Mouse (Mus musculus): Measurements from ENCODE around the gene Cmc1. TPM values are rescaled to one million over a fixed set of nuclear protein-coding genes. Genes with fewer than 3 reads are reported as not detected.
"Not testable (repeated sequence)": the region's sequence is repeated elsewhere in the genome, so short reads cannot be mapped to it uniquely, and the experiment has no call there.

Cmc1 gene
- polyA plus RNA-seq, 1 experiment from 2014 or later, result 44.3 TPM

DNA sequence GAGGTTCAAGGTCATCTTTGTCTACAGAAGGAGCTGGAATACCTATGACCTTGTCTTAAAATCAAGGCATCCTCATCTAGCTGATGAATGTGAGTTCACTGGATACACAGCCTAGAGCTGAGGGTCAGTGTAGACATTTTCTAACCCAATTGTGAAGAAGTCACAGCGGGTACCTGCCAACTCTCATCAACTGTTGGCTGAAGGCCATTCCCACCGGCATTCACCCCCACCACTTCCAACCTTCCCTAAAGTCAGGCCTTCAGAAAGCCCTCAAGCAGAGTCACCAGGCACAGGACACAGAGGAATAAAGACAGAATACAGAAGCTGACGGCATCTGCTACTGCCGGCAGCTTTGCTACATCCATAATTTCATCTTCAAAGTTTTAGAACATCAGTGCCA is 25.4 kb upstream of the Cmc1 start:
- Histone ChIP-seq H3K4me2 (no peak overlapping the region), H3K4me3 (no peak overlapping the region), H3K9me3 (replicated peaks) (peaks cover 6% of the 10 kb centered on the region), H3K4me1 (replicated peaks) (no peaks in the 10 kb centered on the region), H3K27ac (ENCODE audit: poor library complexity, severe bottlenecking) (no peak overlapping the region), H3K27me3 (replicated peaks) (no peaks in the 10 kb centered on the region), H3K9ac (no peak overlapping the region), H3K36me3 (no peaks in the 10 kb centered on the region)
- 75% methylated on average over 4 of the region's 4 CpGs for whole genome bisulfite sequencing
- no peak for ATAC-seq (ENCODE audit: insufficient number of reproducible peaks, low FRiP score)

DNA sequence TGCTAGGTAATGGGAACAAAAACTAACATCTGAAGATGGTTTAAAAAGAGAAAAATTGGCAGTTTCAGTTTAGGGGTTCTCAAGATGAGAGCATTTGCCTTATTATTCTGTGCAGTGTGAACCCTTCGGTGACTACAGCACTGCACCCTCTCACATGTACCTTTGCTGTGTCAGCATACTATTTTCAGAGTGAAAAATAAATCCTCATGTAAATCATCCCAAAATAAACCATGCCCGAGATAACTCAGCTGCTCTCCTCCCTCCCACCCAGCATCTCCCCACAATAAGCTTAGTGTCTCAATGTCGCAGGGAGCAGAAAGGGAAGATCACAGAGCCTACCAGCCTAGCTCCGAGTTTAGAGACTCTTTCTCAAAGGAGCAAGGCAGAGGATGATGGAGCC is 23.1 kb upstream of the Cmc1 start:
- Histone ChIP-seq H3K27me3 (replicated peaks) (no peaks in the 10 kb centered on the region), H3K4me2 (no peak overlapping the region), H3K4me3 (no peak overlapping the region), H3K36me3 (no peaks in the 10 kb centered on the region), H3K27ac (ENCODE audit: poor library complexity, severe bottlenecking) (no peak overlapping the region), H3K9me3 (replicated peaks) (peaks cover 6% of the 10 kb centered on the region), H3K4me1 (replicated peaks) (no peaks in the 10 kb centered on the region), H3K9ac (no peak overlapping the region)
- WGBS, result 77% methylated on average over 4 of the region's 4 CpGs
- ATAC-seq (ENCODE audit: insufficient number of reproducible peaks, low FRiP score), result no peak

DNA sequence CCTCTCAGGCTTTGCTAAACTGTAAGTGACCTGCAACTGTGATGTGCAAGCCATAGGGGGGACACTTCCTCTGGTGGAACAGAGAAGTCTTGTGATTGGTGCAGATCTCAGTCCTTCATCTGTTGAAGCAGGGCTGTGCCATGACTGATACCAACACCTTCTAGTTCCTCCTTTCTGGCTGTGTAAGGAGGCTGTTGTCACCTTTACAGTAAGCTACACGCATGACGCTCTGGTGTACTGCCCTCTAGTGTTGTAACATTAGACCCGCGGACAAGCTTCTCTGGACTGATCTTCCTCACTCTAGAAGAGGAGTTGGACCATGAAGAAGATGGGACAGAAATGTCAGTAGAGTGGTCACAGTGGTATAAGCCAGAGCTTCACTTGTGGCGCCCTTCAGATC is 18.6 kb upstream of the Cmc1 start:
- H3K4me3 ChIP-seq, result no peak overlapping the region
- H3K27me3 ChIP-seq (replicated peaks), result no peaks in the 10 kb centered on the region
- no peaks in the 10 kb centered on the region for H3K36me3 ChIP-seq
- H3K9ac ChIP-seq, result no peak overlapping the region
- 42% methylated on average over 5 of the region's 5 CpGs for WGBS
- H3K27ac ChIP-seq (ENCODE audit: poor library complexity, severe bottlenecking), result no peak overlapping the region
- no peaks in the 10 kb centered on the region for H3K4me1 ChIP-seq (replicated peaks)
- H3K4me2 ChIP-seq, result no peak overlapping the region
- H3K9me3 ChIP-seq (replicated peaks), result peaks cover 6% of the 10 kb centered on the region
- no peak for ATAC-seq (ENCODE audit: insufficient number of reproducible peaks, low FRiP score)

DNA sequence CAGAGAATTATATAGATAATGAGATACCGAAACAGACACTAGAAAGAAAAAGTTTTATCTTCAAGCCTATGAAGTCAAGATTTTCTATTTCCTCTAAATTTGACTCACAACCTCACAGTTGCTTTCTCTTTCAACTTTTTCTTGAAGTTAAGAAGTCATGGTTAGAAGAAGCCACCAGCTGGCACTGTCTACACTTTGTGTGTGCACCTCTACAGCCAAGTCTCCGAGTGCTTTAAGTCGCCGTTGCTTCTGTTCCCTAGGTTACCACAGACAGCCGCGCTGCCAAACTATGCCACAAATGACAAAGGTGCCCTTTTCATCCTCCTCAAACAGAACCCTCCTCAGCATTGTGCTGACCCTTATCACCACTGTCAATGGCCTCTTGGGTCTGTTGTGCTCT is 17.6 kb upstream of the Cmc1 start:
- Histone ChIP-seq H3K27ac (ENCODE audit: poor library complexity, severe bottlenecking) (no peak overlapping the region), H3K36me3 (no peaks in the 10 kb centered on the region), H3K4me3 (no peak overlapping the region), H3K9me3 (replicated peaks) (peaks cover 3% of the 10 kb centered on the region; the same call in 1 of the 2 replicates), H3K9ac (no peak overlapping the region), H3K27me3 (replicated peaks) (no peaks in the 10 kb centered on the region), H3K4me2 (no peak overlapping the region), H3K4me1 (replicated peaks) (no peaks in the 10 kb centered on the region)
- 81% methylated on average over 6 of the region's 6 CpGs for WGBS
- ATAC-seq (ENCODE audit: insufficient number of reproducible peaks, low FRiP score), result no peak

DNA sequence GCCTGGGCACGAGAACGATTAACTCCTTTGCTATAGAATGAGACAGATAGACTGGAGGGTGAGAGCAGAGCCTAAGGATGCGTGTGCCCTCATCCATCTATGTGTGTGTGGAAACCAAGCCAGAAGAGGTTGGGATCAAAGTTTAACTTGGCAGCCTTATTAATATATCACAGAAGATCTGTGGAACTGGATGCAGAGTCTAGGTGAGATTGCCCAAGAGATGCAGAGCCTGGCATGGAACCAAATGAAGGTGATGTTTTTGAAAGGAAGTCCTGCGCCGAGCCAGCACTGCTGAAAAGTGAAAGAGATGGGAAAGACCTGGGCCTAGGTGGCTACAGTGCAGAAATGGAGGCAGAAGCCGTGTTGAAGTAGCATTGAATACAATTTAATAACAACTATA is 11.6 kb upstream of the Cmc1 start:
- Histone ChIP-seq H3K4me3 (no peak overlapping the region), H3K9ac (no peak overlapping the region), H3K27ac (ENCODE audit: poor library complexity, severe bottlenecking) (no peak overlapping the region), H3K4me2 (no peak overlapping the region), H3K36me3 (no peaks in the 10 kb centered on the region), H3K9me3 (replicated peaks) (no peaks in the 10 kb centered on the region), H3K4me1 (replicated peaks) (no peaks in the 10 kb centered on the region), H3K27me3 (replicated peaks) (no peaks in the 10 kb centered on the region)
- whole genome bisulfite sequencing, result 85% methylated on average over 6 of the region's 6 CpGs
- no peak for ATAC-seq (ENCODE audit: insufficient number of reproducible peaks, low FRiP score)

DNA sequence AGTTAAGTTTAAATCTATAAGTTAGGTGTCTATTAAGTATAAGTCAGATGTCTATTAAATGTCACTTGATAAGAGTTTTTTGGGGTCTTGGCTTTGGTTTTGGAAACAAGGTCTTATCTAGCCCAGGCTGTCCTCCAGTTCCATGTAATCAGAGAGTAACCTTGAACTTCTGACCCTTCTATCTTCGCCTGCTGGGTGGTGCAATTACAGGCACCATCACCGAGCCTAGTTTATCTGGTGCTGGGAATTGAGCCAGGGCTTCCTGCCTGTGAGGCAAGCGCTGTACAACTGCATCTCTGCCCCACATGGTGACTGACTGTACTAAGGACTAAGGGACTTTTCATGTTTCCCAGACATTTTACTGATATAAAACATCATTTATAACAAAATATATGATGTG is 10.0 kb upstream of the Cmc1 start:
- Histone ChIP-seq H3K36me3 (no peaks in the 10 kb centered on the region), H3K27ac (ENCODE audit: poor library complexity, severe bottlenecking) (no peak overlapping the region), H3K9me3 (replicated peaks) (no peaks in the 10 kb centered on the region), H3K4me1 (replicated peaks) (no peaks in the 10 kb centered on the region), H3K4me2 (no peak overlapping the region), H3K9ac (no peak overlapping the region), H3K4me3 (no peak overlapping the region), H3K27me3 (replicated peaks) (no peaks in the 10 kb centered on the region)
- WGBS, result 32% methylated on average over 3 of the region's 3 CpGs
- ATAC-seq (ENCODE audit: insufficient number of reproducible peaks, low FRiP score), result no peak

DNA sequence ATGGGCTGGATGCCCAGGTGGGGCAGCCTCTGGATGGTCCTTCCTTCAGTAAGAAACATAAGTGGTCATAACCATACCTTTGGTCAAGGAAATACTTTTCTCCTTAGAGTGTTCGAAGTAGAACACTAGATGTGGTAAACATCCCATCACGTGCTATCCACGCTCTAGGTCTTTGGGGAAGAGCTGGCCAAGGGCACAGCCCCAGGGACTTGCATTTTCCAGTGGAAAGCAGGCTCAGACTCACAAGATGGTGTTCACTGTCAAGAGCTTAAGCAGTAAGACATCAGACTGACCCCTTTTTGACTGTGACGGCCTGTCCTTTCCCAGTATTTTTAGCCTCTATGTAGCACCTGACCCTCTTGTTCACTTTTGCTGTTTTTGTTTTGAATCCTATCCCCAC is 8.2 kb upstream of the Cmc1 start:
- ATAC-seq (ENCODE audit: insufficient number of reproducible peaks, low FRiP score), result no peak
- no peaks in the 10 kb centered on the region for H3K36me3 ChIP-seq
- no peaks in the 10 kb centered on the region for H3K9me3 ChIP-seq (replicated peaks)
- H3K4me3 ChIP-seq, result no peak overlapping the region
- H3K27ac ChIP-seq (ENCODE audit: poor library complexity, severe bottlenecking), result no peak overlapping the region
- no peaks in the 10 kb centered on the region for H3K27me3 ChIP-seq (replicated peaks)
- WGBS, result 92% methylated on average over 4 of the region's 4 CpGs
- no peak overlapping the region for H3K9ac ChIP-seq
- H3K4me2 ChIP-seq, result no peak overlapping the region
- no peaks in the 10 kb centered on the region for H3K4me1 ChIP-seq (replicated peaks)

DNA sequence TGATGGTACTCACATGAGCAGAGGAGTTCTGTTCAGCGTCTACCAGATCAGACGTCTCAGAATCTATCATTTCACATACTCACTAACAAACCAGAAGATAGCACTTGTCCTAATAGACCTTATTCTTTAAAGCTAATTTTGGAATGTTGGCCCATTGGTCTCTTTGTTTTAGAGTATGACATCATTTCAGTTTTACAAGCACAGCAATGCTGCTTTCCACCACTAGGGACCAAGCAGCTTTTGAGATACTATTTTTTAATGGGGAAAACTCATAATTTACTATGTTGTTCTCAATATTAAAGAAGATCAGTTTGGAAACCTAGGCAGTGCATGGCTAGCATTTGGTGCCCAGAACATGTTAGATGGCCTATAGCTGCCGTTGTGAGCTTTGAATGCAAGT is 7.3 kb upstream of the Cmc1 start:
- Histone ChIP-seq H3K4me2 (no peak overlapping the region), H3K36me3 (no peaks in the 10 kb centered on the region), H3K9ac (no peak overlapping the region), H3K4me3 (no peak overlapping the region), H3K27ac (ENCODE audit: poor library complexity, severe bottlenecking) (no peak overlapping the region), H3K27me3 (replicated peaks) (no peaks in the 10 kb centered on the region), H3K4me1 (replicated peaks) (no peaks in the 10 kb centered on the region), H3K9me3 (replicated peaks) (no peaks in the 10 kb centered on the region)
- ATAC-seq (ENCODE audit: insufficient number of reproducible peaks, low FRiP score), result no peak
- 82% methylated on average over 3 of the region's 3 CpGs for WGBS

DNA sequence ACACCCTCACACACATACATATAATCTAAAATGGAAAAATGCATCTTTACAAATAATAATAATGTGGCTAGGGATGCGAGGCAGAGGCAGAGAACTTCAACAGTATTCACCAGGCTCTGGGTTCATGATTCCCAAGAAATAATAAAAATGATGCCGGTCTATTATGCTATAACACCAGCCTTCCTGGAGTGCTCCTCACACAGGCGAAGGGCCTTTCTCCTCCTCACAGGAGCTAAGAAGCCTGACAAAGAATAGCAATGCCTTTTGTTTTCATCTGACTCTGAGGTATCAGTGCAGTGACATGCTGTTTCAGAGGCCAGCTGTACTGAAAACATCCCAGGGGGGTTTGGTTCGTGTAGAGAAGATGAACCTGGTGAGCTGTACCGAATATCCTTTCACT is 4.7 kb upstream of the Cmc1 start:
- H3K27ac ChIP-seq (ENCODE audit: poor library complexity, severe bottlenecking), result no peak overlapping the region
- no peaks in the 10 kb centered on the region for H3K27me3 ChIP-seq (replicated peaks)
- no peaks in the 10 kb centered on the region for H3K36me3 ChIP-seq
- no peak overlapping the region for H3K4me2 ChIP-seq
- no peak overlapping the region for H3K4me3 ChIP-seq
- H3K4me1 ChIP-seq (replicated peaks), result 0 out of 2 replicates have a peak, but pooled peaks cover 3% of the 10 kb centered on the region
- WGBS, result 77% methylated on average over 5 of the region's 5 CpGs
- ATAC-seq (ENCODE audit: insufficient number of reproducible peaks, low FRiP score), result no peak
- H3K9ac ChIP-seq, result no peak overlapping the region
- H3K9me3 ChIP-seq (replicated peaks), result no peaks in the 10 kb centered on the region

DNA sequence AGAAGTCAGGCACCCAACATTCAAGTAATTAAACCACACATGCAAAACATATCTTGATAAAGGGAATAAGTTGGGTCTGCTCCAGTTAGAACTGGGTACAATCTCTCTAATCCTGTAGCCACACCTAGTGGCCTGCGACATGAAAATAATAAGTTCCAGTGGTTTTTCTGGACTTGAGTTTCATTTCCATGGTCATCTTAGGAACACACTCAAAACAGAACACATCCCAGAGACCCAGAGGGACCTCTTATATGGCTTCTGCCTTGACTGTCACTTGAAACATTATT is 1.2 kb upstream of the Cmc1 start:
- no peak overlapping the region for H3K27ac ChIP-seq (ENCODE audit: poor library complexity, severe bottlenecking)
- ATAC-seq (ENCODE audit: insufficient number of reproducible peaks, low FRiP score), result no peak
- no peak overlapping the region for H3K4me3 ChIP-seq
- peaks cover 12% of the 10 kb centered on the region for H3K4me1 ChIP-seq (replicated peaks)
- H3K36me3 ChIP-seq, result no peaks in the 10 kb centered on the region
- no peak overlapping the region for H3K4me2 ChIP-seq
- no peak overlapping the region for H3K9ac ChIP-seq
- no peaks in the 10 kb centered on the region for H3K27me3 ChIP-seq (replicated peaks)
- no peaks in the 10 kb centered on the region for H3K9me3 ChIP-seq (replicated peaks)
- 89% methylated on average over 1 of the region's 1 CpGs for WGBS

DNA sequence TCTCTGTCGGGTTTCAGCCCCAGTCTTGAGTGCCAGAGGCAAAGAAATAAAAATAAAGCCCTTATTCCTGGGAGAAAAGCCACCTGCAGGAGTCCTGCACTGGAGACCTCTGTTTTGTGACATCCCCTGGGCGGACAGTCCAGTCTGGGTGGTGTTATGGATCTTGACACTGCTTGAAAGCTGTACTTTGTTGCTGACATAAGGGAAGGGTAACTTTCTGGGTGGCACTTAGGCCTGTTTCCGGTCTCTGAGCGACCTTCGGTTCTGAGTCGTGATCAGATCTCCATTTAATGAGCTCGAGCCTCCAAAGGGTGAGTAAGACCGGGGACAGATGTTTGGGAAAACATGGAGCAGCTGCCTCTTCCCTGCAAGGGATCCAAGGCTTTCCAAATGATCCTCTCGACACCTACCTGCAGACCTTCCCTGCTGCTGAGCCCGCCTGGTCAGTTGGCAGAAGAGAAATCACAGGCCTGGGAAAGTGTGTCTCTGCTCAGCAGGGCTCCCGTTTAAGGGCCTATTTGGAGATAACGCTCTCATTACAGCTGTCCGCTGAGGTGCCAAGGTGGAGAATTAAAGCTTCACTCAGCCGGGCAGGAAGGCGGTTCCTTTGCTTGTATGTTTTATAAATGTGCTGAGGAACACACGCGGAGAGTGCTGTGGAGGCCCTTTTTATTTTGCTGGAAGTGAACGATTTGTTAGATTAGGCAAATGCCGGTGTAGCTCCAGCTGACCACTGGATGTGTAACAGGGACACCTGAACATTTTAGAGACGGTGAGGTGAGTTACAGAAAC is 648 bp upstream of the Cmc1 start:
- Histone ChIP-seq H3K9me3 (replicated peaks) (no peaks in the 10 kb centered on the region), H3K4me2 (peak overlapping the region; percentile 74), H3K9ac (no peak overlapping the region), H3K4me3 (peak overlapping the region; percentile 87), H3K27me3 (replicated peaks) (no peaks in the 10 kb centered on the region), H3K4me1 (replicated peaks) (peaks cover 12% of the 10 kb centered on the region), H3K36me3 (no peaks in the 10 kb centered on the region), H3K27ac (ENCODE audit: poor library complexity, severe bottlenecking) (no peak overlapping the region)
- WGBS, result 76% methylated on average over 20 of the region's 20 CpGs
- ATAC-seq (ENCODE audit: insufficient number of reproducible peaks, low FRiP score), result peak; percentile 34

DNA sequence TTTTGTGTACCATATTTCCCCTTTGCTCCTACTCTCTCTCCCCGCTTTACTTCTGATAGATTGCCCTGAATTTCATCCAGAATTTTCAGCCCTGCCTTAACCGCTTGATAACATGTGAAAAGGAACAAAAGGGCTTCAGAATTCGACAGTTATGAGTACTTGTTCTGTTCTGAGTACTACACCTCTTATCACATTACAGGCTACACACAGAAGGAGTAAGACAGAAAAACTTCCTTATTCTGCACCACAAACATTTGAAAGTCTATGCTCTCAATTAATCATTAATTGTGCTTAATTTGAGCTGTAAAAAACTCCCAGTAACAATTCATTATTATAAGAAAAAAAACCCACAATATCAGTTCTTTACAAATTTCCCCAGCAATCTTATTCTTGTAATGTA is 9.6 kb downstream of the Cmc1 start:
- H3K27me3 ChIP-seq (replicated peaks); H3K9me3 ChIP-seq (replicated peaks); H3K4me1 ChIP-seq (replicated peaks); ATAC-seq (ENCODE audit: insufficient number of reproducible peaks, low FRiP score); H3K4me3 ChIP-seq; H3K9ac ChIP-seq; H3K36me3 ChIP-seq; H3K4me2 ChIP-seq; H3K27ac ChIP-seq (ENCODE audit: poor library complexity, severe bottlenecking): not testable (repeated sequence)
- WGBS, result 75% methylated on average over 3 of the region's 3 CpGs

Measured in heart, embryonic 12.5 days (tissue).